Mouse (Mus musculus) kidney, embryonic 16.5 days (tissue): Measurements from ENCODE around the gene Gch1. TPM values are rescaled to one million over a fixed set of nuclear protein-coding genes. Genes with fewer than 3 reads are reported as not detected.
A peak's percentile ranks its signal among the peaks of the same experiment; 100 is the strongest.

Source experiments
- ATAC-seq: fragments of 200-750 bp; cut with Nextera tagmentation; 2 replicates; pipeline ENCODE4 v1.8.0; 2017; ENCODE audit warnings: moderate TSS enrichment; ENCODE audit not compliant: low FRiP score, low TSS enrichment
- H3K27ac ChIP-seq: fragments of 300-500 bp; sonication (generic); 2 replicates; pipeline ENCODE4 v1.5.1; 2014; ENCODE audit warnings: low read length
- H3K27me3 ChIP-seq: fragments of 300-500 bp; sonication (generic); 2 replicates; pipeline ENCODE4 v1.6.1; 2014; ENCODE audit warnings: low read length, control low read depth, mixed read lengths; ENCODE audit not compliant: insufficient read depth
- H3K36me3 ChIP-seq: fragments of 300-500 bp; sonication (generic); 2 replicates; pipeline ENCODE4 v1.6.1; 2014; ENCODE audit warnings: low read length, control low read depth, mixed read lengths; ENCODE audit not compliant: insufficient read depth
- H3K4me1 ChIP-seq: fragments of 300-500 bp; sonication (generic); 2 replicates; pipeline ENCODE4 v1.6.1; 2014; ENCODE audit warnings: low read length, control low read depth, mixed read lengths; ENCODE audit not compliant: insufficient read depth
- H3K4me2 ChIP-seq: fragments of 300-500 bp; sonication (generic); replicated peaks from 2 replicates; pipeline ENCODE4 v1.6.1; 2014; ENCODE audit warnings: low read depth, low read length
- H3K4me3 ChIP-seq: fragments of 300-500 bp; sonication (generic); 2 replicates; pipeline ENCODE4 v1.5.1; 2014; ENCODE audit warnings: mild to moderate bottlenecking, low read length
- H3K9ac ChIP-seq: fragments of 300-500 bp; sonication (generic); replicated peaks from 2 replicates; pipeline ENCODE4 v1.6.1; 2014; ENCODE audit warnings: low read length
- H3K9me3 ChIP-seq: fragments of 300-500 bp; sonication (generic); 2 replicates; pipeline ENCODE4 v1.6.1; 2016; ENCODE audit warnings: low read length, control low read depth
- WGBS: fragments of 180-500 bp; shearing (Covaris S2); extraction: QIAGEN DNeasy Blood & Tissue Kit; methylation state at CpG from one replicate; pipeline ENCODE4 v1.1.7; 2014; 5-methylcytosine and 5-hydroxymethylcytosine counted together
- polyA plus RNA-seq: library from polyadenylated mRNA; unstranded; fragments of >200 nt; fragmentation: Nextera tagmentation; extraction: Ambion mirVana; gene quantifications from 2 replicates; pipeline ENCODE4 v1.2.1, GENCODE M21; 2015

Gene Gch1
- polyA plus RNA-seq, 1 experiment from 2014 or later: 1.9 TPM

DNA sequence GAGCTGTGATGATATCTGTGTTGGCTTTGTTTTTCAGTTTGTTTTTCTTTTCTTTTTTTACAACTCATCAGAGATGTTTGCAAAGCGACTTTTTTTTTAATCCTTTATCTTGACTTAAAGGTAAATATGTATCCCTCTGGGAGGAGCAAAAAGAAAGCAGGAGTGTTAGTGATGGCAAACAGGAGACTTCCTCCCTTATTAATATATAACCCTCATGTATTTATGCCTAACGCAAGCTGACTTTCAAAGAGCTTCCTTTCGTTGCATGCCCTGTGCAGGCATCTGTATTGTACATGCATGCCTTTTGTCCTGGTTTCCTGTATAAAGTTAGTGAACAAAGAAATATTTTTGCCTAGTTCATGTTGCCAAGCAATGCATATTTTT is 84.0 kb downstream of the Gch1 start:
- Histone ChIP-seq H3K27me3 (no peaks in the 10 kb centered on the region), H3K4me1 (peaks cover 4% of the 10 kb centered on the region; the same call in 1 of the 2 replicates), H3K27ac (no peak overlapping the region), H3K4me3 (no peak overlapping the region), H3K9me3 (no peaks in the 10 kb centered on the region), H3K9ac (no peak overlapping the region), H3K36me3 (no peaks in the 10 kb centered on the region), H3K4me2 (no peak overlapping the region; the same call in 1 of the 2 replicates)
- no peak for ATAC-seq
- WGBS: 57% methylated on average over 3 of the region's 3 CpGs

DNA sequence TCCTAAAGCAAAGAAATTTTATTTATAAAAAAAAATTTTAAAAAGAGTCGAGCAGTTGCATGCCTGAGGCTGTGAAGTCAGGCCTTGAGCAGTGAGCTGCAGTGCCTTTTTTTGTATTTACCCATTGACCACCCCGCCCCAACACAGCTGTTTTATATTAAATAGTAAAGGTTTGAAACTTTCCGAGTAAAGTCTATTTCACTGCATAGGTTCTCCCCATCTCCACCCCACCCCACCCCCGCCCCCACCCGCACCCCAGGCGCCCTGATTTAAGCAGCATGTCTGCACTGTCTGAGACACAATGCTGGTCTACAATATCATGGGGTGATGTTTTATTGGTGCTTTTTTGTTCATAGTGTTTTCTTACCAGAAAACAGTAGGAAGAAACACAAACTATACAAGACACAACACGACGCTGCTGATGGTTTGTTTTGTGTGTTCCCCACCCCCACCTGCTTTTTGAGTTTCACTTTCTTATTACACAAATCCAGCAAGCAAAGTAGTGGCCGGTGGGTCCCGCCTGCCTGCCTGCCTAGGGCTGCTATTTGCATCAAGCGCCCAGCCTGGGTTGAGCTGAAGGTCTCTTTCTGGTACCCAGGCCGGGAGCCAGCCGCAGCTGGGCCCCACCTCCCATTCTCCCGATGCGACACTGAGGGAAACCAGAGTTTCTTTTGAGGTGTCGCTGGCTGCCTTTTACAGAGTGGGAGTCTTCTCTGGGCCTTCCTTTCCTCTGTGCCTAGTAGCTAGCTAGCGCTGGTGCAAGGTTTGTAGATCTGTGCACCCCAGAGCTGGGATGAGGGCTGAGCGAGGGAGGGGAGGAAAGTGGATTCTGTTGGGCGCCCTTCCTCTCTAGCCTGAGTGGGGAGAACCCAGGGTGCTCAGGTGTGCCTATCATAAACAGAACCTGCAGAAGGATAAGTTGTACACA is 84.7 kb downstream of the Gch1 start:
- H3K4me2 ChIP-seq: peak overlapping the region; percentile 31
- no peaks in the 10 kb centered on the region for H3K27me3 ChIP-seq
- WGBS: 44% methylated on average over 19 of the region's 19 CpGs
- no peak overlapping the region for H3K4me3 ChIP-seq
- peaks cover 4% of the 10 kb centered on the region; the same call in 1 of the 2 replicates for H3K4me1 ChIP-seq
- 0 out of 2 replicates have a peak, but pooled peaks have one; percentile 31 for ATAC-seq
- H3K27ac ChIP-seq: no peak overlapping the region
- no peak overlapping the region for H3K9ac ChIP-seq
- H3K9me3 ChIP-seq: no peaks in the 10 kb centered on the region
- H3K36me3 ChIP-seq: no peaks in the 10 kb centered on the region

Other genes starting within 250 kb of the Gch1 start
- gene Wdhd1, start 87.4 kb upstream of the Gch1 start, polyA plus RNA-seq: 26.5 and 32.3 TPM in 2 replicates
- 3.4 and 3.5 TPM in 2 replicates for gene Socs4, start 87.5 kb upstream of the Gch1 start, polyA plus RNA-seq
- gene Mapk1ip1l, start 108.9 kb upstream of the Gch1 start, polyA plus RNA-seq: 71.7 and 84.3 TPM in 2 replicates
- 30.1 and 37.6 TPM in 2 replicates for gene Lgals3, start 178.3 kb upstream of the Gch1 start, polyA plus RNA-seq
- 48.4 and 53.7 TPM in 2 replicates for gene Dlgap5, start 229.0 kb upstream of the Gch1 start, polyA plus RNA-seq